Mouse (Mus musculus) bone marrow macrophage, adult 2 months (primary cell): ENCODE results near the gene Oxct1. TPM values are rescaled to one million over a fixed set of nuclear protein-coding genes. Genes with fewer than 3 reads are reported as not detected.

Experiments
- H3K27ac ChIP-seq: 2 replicates; pipeline ENCODE4 v1.5.1; 2012; ENCODE audit warnings: low read depth, low read length; ENCODE audit not compliant: insufficient read depth
- H3K4me1 ChIP-seq: 2 replicates; pipeline ENCODE4 v1.6.1; 2012; ENCODE audit warnings: low read length; ENCODE audit not compliant: control insufficient read depth, insufficient read depth
- H3K4me3 ChIP-seq: 2 replicates; pipeline ENCODE4 v1.5.1; 2012; ENCODE audit warnings: mild to moderate bottlenecking, low read length, moderate library complexity; ENCODE audit not compliant: insufficient read depth
- CTCF ChIP-seq: IDR thresholded peaks from 2 replicates; pipeline ENCODE4 v1.5.1; 2012; ENCODE audit warnings: low read depth, mild to moderate bottlenecking, low read length, moderate library complexity
- POLR2A ChIP-seq: IDR thresholded peaks from 2 replicates; pipeline ENCODE4 v1.6.1; 2012; ENCODE audit warnings: mild to moderate bottlenecking, low read depth, low read length, borderline replicate concordance
- polyA plus RNA-seq: library from polyadenylated mRNA; stranded (reverse); fragments of >200 nt; gene quantifications from 2 replicates; pipeline ENCODE4 v1.2.4, GENCODE M21; 2012; ENCODE audit not compliant: missing spikeins, insufficient read depth, insufficient read length

Gene Oxct1
- 109 and 112 TPM in 2 replicates for polyA plus RNA-seq

DNA sequence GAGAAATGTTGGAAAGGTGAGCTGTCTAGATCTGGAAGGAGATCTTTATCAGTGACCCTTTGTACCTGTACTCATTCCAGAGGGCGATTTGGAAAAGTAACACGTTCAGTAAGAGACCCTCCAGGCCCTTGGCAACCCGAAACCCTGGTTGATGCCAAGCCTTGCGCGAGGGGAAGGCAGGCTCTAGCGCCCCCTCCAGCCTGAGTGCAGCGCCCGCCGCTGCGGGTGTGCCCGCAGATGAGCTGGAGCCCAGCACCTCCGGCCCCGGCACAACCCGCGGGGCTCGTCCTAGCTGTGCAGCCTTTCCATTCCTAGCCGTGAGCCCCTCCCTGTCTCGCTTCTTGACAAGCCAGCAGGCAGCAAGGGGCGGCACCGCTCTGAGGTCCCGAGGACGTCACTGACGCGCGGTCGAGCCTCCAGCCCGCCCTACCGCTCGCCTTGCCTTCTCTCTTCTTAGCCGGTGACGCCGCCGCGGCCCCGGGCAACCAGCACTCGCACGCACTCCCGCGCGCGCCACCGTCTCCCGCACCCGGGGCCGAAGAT lies at the start of gene Oxct1:
Oxct1 (plus strand) TSS at position 153 of the 543 bp plus-strand sequence.
- TF ChIP-seq CTCF (no peak), POLR2A (0 out of 2 replicates have a peak, but pooled peaks have one; percentile 68)

GRCm38 (mm10) chr15:3978279-3978678 lies 47.9 kb upstream of the Oxct1 start:
- H3K4me3 ChIP-seq, result no peak overlapping the region
- peaks cover 8% of the 10 kb centered on the region for H3K4me1 ChIP-seq
- H3K27ac ChIP-seq, result no peak overlapping the region
- no peak for TF ChIP-seq CTCF

More for the DNA sequence above, at the start of gene Oxct1:
- Histone ChIP-seq H3K27ac (peak within 1 kb of the TSS; percentile 75), H3K4me3 (peak within 1 kb of the TSS; percentile 81), H3K4me1 (peaks cover 31% of the 10 kb centered on the region)

DNA sequence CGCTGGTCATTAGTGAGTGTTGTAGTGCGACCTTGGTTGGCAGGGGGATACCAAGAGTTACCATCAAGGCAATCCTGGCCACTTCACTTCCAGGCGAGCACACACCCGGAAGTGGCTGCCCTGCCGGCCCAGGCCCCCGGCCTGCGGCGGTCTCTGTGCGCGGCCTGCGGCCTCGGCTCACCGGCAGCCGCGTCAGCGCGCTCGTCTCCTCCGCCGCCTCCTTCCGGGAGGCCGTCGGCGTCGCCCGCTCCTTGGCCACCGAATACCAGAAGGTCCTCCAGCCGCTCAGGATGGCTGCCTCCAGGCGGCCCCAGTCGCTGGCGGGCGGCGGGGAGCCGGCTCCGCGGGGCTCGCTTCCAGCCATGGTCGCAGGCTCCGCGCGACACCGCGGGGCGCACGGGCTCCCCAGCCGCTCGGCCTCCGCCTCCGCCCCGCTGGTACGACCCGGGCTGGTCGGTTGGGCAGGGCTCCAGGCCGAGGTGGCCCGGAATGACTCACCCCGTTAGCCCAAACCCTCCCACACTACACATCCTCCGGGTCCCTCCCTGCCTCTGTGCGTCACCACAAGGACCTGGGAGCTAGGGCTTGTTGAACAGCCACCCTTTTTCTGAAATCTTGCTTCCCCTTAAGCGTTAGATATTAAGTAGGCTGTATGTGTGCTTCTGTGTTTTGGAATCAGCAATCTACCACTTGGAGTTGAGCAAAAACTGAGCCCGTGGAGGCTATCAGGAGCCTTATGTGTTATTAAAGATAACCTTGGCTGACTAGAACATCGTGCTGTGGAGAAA lies 46.9 kb upstream of the Oxct1 start, which contains the start of gene Fbxo4:
Fbxo4 (minus strand) TSS at position 513 of the 788 bp plus-strand sequence.
- H3K4me3 ChIP-seq, result peak within 1 kb of the TSS; percentile 95
- H3K27ac ChIP-seq, result peak within 1 kb of the TSS; percentile 87
- no peak for TF ChIP-seq CTCF
- no peak for TF ChIP-seq POLR2A
- H3K4me1 ChIP-seq, result peaks cover 12% of the 10 kb centered on the region

- Histone ChIP-seq H3K4me3 (peak overlapping the region; percentile 95), H3K4me1 (peaks cover 12% of the 10 kb centered on the region), H3K27ac (peak overlapping the region; percentile 87)
- TF ChIP-seq CTCF (no peak), POLR2A (no peak)
Observed at GRCm38 (mm10) chr15:3979871-3980270, 46.3 kb upstream of the Oxct1 start.

DNA sequence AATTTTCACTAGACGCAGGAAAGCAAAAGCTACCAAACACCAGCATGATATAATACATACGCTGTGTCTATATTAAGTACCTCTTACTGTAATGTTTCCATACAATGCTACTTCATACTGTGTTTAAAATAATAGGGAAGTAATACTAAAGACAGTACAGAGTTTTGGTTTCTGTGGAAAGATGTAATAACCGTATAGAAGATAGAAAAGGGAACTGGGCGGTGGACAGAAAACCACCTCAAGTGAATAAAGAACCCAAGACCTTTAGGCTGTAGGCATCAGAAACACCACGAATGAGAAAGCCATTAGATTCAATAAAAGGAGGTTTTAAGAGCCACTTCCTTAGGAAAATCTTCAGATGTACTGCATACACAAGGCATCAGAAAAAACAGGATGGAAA lies 43.5 kb upstream of the Oxct1 start:
- no peak overlapping the region for H3K4me3 ChIP-seq
- no peak overlapping the region for H3K27ac ChIP-seq
- no peak for TF ChIP-seq POLR2A
- TF ChIP-seq CTCF, result no peak
- peaks cover 12% of the 10 kb centered on the region for H3K4me1 ChIP-seq

- Histone ChIP-seq H3K4me1 (peaks cover 10% of the 10 kb centered on the region), H3K4me3 (no peak overlapping the region), H3K27ac (no peak overlapping the region)
- TF ChIP-seq POLR2A, result no peak
- no peak for TF ChIP-seq CTCF
Observed at GRCm38 (mm10) chr15:3984876-3985275, 41.3 kb upstream of the Oxct1 start.

- TF ChIP-seq POLR2A, result no peak
- TF ChIP-seq CTCF, result no peak
- Histone ChIP-seq H3K4me1 (peaks cover 3% of the 10 kb centered on the region), H3K27ac (no peak overlapping the region), H3K4me3 (no peak overlapping the region)
Observed at GRCm38 (mm10) chr15:3987981-3988380, 38.2 kb upstream of the Oxct1 start.

- H3K4me1 ChIP-seq, result peaks cover 20% of the 10 kb centered on the region
Observed at GRCm38 (mm10) chr15:3994852-3995447, 31.2 kb upstream of the Oxct1 start.

DNA sequence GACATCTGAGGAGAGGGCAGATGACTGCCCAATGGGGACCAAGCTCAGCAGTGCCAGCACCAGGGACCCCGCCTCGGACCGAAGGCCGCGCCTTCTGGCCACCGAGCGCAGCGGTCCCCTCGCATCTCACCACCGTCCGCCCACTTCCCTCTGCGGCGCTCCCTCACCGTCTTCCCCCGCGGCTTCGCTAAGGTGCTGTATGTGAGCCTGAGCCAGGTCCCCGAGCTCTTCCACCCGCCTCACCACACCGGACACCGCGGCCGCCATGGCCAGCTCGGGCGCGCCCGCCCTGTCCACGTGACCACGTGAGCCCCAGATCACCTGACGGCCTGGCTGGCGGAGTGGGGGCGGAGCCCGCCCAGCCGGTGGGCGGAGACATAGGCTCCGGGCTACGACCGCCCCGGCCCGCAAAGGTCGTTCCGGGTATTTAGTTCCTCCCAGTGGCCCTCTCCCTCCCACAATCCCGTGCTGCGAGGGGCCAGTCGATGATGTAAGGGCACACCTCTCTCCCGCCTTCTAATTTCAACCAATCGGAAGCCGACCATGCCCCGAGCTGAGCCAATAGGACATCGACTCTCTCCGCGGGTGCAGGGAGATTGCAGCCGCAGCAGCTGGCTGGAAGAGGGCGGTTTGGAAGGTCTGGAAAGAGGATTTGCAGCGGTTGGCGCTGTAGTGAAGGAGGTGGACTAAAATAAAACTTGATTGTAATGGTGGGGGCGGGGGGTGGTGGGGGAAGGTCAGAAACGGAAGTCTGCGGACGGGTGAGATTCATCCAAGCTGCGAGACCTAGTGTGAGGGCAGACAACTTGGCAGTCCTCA lies 30.5 kb upstream of the Oxct1 start, which contains the start of gene AW549877:
AW549877 (minus strand) TSS at position 297 of the 819 bp plus-strand sequence.
- H3K4me1 ChIP-seq, result peaks cover 24% of the 10 kb centered on the region
- H3K27ac ChIP-seq, result peak within 1 kb of the TSS; percentile 98
- H3K4me3 ChIP-seq, result peak within 1 kb of the TSS; percentile 90
- TF ChIP-seq CTCF, result no peak
- TF ChIP-seq POLR2A, result 0 out of 2 replicates have a peak, but pooled peaks have one; percentile 22

More at GRCm38 (mm10) chr15:3994852-3995447, 31.2 kb upstream of the Oxct1 start:
- H3K27ac ChIP-seq, result peak overlapping the region; percentile 98
- TF ChIP-seq CTCF (no peak), POLR2A (no peak)
- peak overlapping the region; percentile 90 for H3K4me3 ChIP-seq
